Mouse (Mus musculus) erythroblast, embryonic 14.5 days (primary cell): ENCODE measurements around the gene Prkd3.

Experiments used
- GATA1 ChIP-seq: IDR thresholded peaks from 2 replicates; pipeline ENCODE4 v1.6.1; 2012; ENCODE audit warnings: low read length, inconsistent platforms, mixed read lengths
- TAL1 ChIP-seq: IDR thresholded peaks from 3 replicates; pipeline ENCODE4 v1.6.1; 2012; ENCODE audit warnings: low read length, inconsistent platforms, mixed read lengths

GRCm38 (mm10) chr17:79039660-79040059, 19.0 kb upstream of the Prkd3 start:
- TF ChIP-seq GATA1 (no peak), TAL1 (no peak)
